Mouse (Mus musculus) thymus, adult 2 months (tissue): ENCODE results near the gene Prkag2. TPM values are rescaled to one million over a fixed set of nuclear protein-coding genes. Genes with fewer than 3 reads are reported as not detected.

ENCODE experiments used
- DNase-seq: peaks from one replicate; pipeline ENCODE4 v3.0.0; 2021
- H3K27ac ChIP-seq: fragments of 200-500 bp; 2 replicates; pipeline ENCODE4 v1.5.1; 2012; ENCODE audit warnings: low read length, control low read depth; ENCODE audit not compliant: control insufficient read depth, insufficient read depth
- H3K27me3 ChIP-seq: fragments of 200-500 bp; 2 replicates; pipeline ENCODE4 v1.6.1; 2012; ENCODE audit warnings: mild to moderate bottlenecking, low read length, moderate library complexity, mixed read lengths; ENCODE audit not compliant: control insufficient read depth, insufficient read depth
- H3K36me3 ChIP-seq: fragments of 200-500 bp; 2 replicates; pipeline ENCODE4 v1.6.1; 2012; ENCODE audit warnings: mild to moderate bottlenecking, low read length, moderate library complexity; ENCODE audit not compliant: control insufficient read depth, insufficient read depth
- H3K4me1 ChIP-seq: fragments of 200-500 bp; replicated peaks from 2 replicates; pipeline ENCODE4 v1.6.1; 2012; ENCODE audit warnings: low read length; ENCODE audit not compliant: control insufficient read depth, insufficient read depth
- H3K4me3 ChIP-seq: fragments of 200-500 bp; 2 replicates; pipeline ENCODE4 v1.5.1; 2012; ENCODE audit warnings: mild to moderate bottlenecking, low read length, control low read depth, moderate library complexity; ENCODE audit not compliant: control insufficient read depth, insufficient read depth
- CTCF ChIP-seq: fragments of 200-500 bp; IDR thresholded peaks from 2 replicates; pipeline ENCODE4 v1.5.1; 2012; ENCODE audit warnings: mild to moderate bottlenecking, control low read depth, low read length, moderate library complexity, borderline replicate concordance; ENCODE audit not compliant: control insufficient read depth, poor library complexity, insufficient read depth; ENCODE audit errors: extremely low read depth
- POLR2A ChIP-seq: fragments of 200-500 bp; IDR thresholded peaks from 2 replicates; pipeline ENCODE4 v1.6.1; 2012; ENCODE audit warnings: mild to moderate bottlenecking, low read length, control low read depth, moderate library complexity; ENCODE audit not compliant: control insufficient read depth, poor library complexity, insufficient read depth; ENCODE audit errors: extremely low read depth
- WGBS: fragments of 180-500 bp; shearing (Covaris S2); methylation state at CpG from one replicate; pipeline ENCODE4 v1.1.7; 2018; 5-methylcytosine and 5-hydroxymethylcytosine counted together
- polyA plus RNA-seq: library from polyadenylated mRNA; depleted of rRNA; stranded (reverse); fragments of >200 nt; gene quantifications from 2 replicates; pipeline ENCODE4 v1.2.3, GENCODE M21; 2012

The Prkag2 gene
- polyA plus RNA-seq, 1 experiment = 23.5 TPM

GRCm38 (mm10) chr5:25115997-25116396 is 15.6 kb upstream of the Prkag2 start:
- no peak overlapping the region for H3K4me3 ChIP-seq
- H3K27me3 ChIP-seq = no peaks in the 10 kb centered on the region
- TF ChIP-seq POLR2A = no peak
- no peak for TF ChIP-seq CTCF
- no peak for DNase-seq
- H3K36me3 ChIP-seq = no peaks in the 10 kb centered on the region
- H3K4me1 ChIP-seq = peaks cover 8% of the 10 kb centered on the region
- WGBS = 40% methylated on average over 5 of the region's 5 CpGs
- no peak overlapping the region for H3K27ac ChIP-seq

DNA sequence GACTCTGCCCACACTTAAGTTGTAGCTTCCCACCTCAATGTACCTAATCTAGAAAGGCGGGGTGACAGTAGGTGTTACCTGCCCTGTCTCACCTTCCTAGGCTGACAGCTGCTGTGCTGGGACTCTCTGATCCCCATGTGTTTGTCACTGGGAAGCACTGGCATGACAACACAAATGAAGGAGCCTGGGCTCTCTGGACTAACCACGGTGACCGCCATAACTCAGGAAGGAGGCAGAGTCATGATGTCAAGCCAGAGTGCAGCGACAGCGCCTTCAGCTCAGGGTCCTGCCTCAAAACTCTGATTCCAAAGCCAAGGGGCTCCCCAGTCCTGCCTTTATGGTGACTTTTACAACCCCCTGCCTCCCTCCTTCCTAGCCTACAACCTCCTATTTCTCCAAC is 14.8 kb upstream of the Prkag2 start:
- H3K27me3 ChIP-seq = no peaks in the 10 kb centered on the region
- H3K4me3 ChIP-seq = no peak overlapping the region
- H3K4me1 ChIP-seq = peaks cover 8% of the 10 kb centered on the region
- 54% methylated on average over 5 of the region's 5 CpGs for WGBS
- no peak overlapping the region for H3K27ac ChIP-seq
- TF ChIP-seq CTCF (no peak), POLR2A (no peak)
- DNase-seq = no peak
- H3K36me3 ChIP-seq = no peaks in the 10 kb centered on the region

DNA sequence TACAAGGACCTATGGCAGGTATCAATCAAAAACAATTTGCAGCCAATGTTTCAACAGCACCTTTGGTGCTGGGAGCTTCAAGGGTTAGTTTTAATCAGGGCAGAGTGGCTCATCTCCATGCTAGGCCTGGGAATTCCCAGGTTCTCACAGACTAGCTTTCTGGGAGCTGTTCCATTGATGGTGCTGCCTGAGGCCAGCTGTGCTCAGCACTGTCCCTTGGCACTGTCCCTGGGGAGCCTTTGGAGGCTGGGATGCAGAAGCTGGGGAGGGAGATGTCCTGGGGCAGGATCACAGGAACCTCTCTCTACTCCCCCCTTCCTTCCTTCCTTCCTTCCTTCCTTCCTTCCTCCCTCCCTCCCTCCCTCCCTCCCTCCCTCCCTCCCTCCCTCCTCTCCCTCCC is 13.7 kb upstream of the Prkag2 start:
- H3K4me3 ChIP-seq = no peak overlapping the region
- DNase-seq = no peak
- no peaks in the 10 kb centered on the region for H3K27me3 ChIP-seq
- no peak for TF ChIP-seq CTCF
- no peak for TF ChIP-seq POLR2A
- peaks cover 8% of the 10 kb centered on the region for H3K4me1 ChIP-seq
- H3K27ac ChIP-seq = no peak overlapping the region
- H3K36me3 ChIP-seq = no peaks in the 10 kb centered on the region

DNA sequence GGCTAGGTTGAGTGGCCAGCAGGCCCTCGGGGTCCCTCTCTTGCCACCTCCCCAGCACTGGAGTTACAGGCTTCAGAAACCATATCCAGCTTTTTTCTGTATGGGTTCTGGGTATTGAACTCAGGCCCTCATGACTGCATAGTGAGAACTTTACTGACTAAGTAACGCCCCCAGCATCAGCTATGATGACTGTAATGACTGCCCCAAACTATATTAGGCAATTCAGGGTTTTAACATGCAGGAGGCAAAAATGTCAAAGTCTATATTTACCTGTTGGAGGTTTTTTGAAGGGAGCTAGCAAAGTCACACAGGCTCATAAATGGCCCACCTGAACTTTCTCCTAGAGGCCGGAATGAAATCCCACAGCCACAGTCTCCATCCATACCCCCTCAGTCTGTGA is 9.9 kb upstream of the Prkag2 start:
- Histone ChIP-seq H3K36me3 (no peaks in the 10 kb centered on the region), H3K27me3 (no peaks in the 10 kb centered on the region), H3K27ac (no peak overlapping the region), H3K4me1 (no peaks in the 10 kb centered on the region), H3K4me3 (no peak overlapping the region)
- TF ChIP-seq CTCF = no peak
- TF ChIP-seq POLR2A = no peak
- no peak for DNase-seq
- 89% methylated on average over 3 of the region's 3 CpGs for WGBS

DNA sequence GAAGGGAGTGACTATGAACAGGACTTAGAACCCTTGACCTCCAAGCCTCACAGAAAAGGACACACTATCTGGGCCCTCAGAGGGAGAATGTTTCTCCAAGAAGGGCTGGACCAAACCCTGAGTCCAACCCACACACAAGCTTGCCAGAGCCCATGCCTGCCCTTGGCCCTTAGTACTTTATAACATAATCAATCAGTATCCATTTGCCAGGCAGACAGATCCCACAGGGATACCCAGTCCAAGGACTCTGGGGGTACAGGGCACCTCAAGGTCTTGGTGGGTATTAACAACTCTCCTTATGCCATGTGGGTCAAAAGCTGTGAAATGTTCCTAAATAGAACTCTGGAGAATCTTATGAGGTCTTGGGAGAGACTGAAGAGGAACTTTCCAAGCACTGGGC is 5.3 kb upstream of the Prkag2 start:
- H3K4me1 ChIP-seq = peaks cover 9% of the 10 kb centered on the region
- no peak overlapping the region for H3K4me3 ChIP-seq
- TF ChIP-seq POLR2A (no peak), CTCF (no peak)
- H3K36me3 ChIP-seq = no peaks in the 10 kb centered on the region
- H3K27ac ChIP-seq = no peak overlapping the region
- DNase-seq = no peak
- H3K27me3 ChIP-seq = no peaks in the 10 kb centered on the region

DNA sequence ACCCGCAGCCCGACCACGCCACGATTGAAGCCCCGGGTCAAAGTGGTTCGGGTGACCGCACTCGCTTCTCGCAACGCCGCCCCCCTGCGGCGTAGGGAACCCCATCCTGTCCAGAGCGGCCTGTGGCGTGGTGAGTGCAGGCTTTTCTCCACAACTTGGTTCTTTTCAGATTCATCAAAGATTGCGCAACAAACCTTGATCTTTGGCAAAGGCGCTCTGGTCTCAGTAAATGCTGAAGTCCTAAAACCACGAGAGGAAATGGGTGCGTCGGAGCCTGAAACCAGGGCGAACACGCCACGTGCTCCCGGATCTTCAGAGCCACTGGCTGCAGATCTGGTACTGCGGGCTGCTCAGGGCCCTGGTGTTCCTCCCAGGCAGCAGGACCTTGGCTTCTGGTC is 683 bp upstream of the Prkag2 start:
- H3K36me3 ChIP-seq = no peaks in the 10 kb centered on the region
- H3K27ac ChIP-seq = no peak overlapping the region
- TF ChIP-seq CTCF = no peak
- TF ChIP-seq POLR2A = no peak
- no peaks in the 10 kb centered on the region for H3K27me3 ChIP-seq
- DNase-seq = no peak
- H3K4me3 ChIP-seq = peak overlapping the region; percentile 56
- WGBS = under 1% methylated on average over 25 of the region's 25 CpGs
- peaks cover 20% of the 10 kb centered on the region for H3K4me1 ChIP-seq

DNA sequence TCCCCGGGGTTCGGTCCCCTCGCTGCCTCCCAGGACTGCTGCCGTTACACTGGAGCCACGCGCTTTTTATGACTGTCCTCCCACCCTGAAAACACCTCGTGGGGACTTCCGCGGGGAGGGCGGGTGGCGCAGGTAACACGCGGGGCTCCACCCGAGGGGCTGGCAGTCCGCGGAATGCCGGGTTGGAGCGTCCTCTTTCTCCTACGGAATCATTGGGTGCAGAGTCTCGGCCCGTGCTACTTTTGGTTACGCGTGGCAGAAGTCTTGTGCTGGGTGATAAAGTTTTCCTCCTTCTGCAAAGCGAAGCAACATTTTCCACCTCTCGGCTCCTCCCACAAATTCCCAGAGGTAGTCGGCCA is 306 bp downstream of the Prkag2 start:
- WGBS = under 1% methylated on average over 26 of the region's 26 CpGs
- Histone ChIP-seq H3K27ac (no peak overlapping the region), H3K4me1 (peaks cover 20% of the 10 kb centered on the region), H3K4me3 (peak overlapping the region; percentile 56), H3K27me3 (no peaks in the 10 kb centered on the region), H3K36me3 (no peaks in the 10 kb centered on the region)
- no peak for DNase-seq
- TF ChIP-seq POLR2A = no peak
- no peak for TF ChIP-seq CTCF
